Mouse (Mus musculus): ENCODE measurements at regions not wholly inside any gene's neighbourhood (a gene's known extent, or its start where the extent isn't known, plus 50 kb on each side); places are given as distances from the start of the nearest gene placed in this dataset.
"Not testable (repeated sequence)": the region's sequence is repeated elsewhere in the genome, so short reads cannot be mapped to it uniquely, and the experiment has no call there.

GRCm38 (mm10) chr17:9066633-9067032 is 78.5 kb downstream of the 1700010I14Rik start:
- not testable (repeated sequence) for DNase-seq

- DNase-seq = no peak
Observed at GRCm38 (mm10) chr17:9068859-9069602, 80.9 kb downstream of the 1700010I14Rik start.

- no peak for DNase-seq
Observed at GRCm38 (mm10) chr17:9083629-9084028, 95.5 kb downstream of the 1700010I14Rik start.

GRCm38 (mm10) chr17:9127866-9128265 is 139.7 kb downstream of the 1700010I14Rik start:
- no peak for DNase-seq

- no peak for DNase-seq
Observed at GRCm38 (mm10) chr17:9145605-9146223, 157.6 kb downstream of the 1700010I14Rik start.

GRCm38 (mm10) chr17:9150654-9151053 is 162.5 kb downstream of the 1700010I14Rik start:
- DNase-seq = peak; percentile 6

- no peak for DNase-seq
Observed at GRCm38 (mm10) chr17:9162148-9162547, 174.0 kb downstream of the 1700010I14Rik start.

- DNase-seq = no peak
Observed at GRCm38 (mm10) chr17:9162676-9163075, 174.5 kb downstream of the 1700010I14Rik start.

GRCm38 (mm10) chr17:9163285-9163684 is 175.2 kb downstream of the 1700010I14Rik start:
- DNase-seq = no peak

GRCm38 (mm10) chr17:9164501-9164900 is 176.4 kb downstream of the 1700010I14Rik start:
- no peak for DNase-seq

- DNase-seq = peak; percentile 27
Observed at GRCm38 (mm10) chr17:9167161-9167560, 179.0 kb downstream of the 1700010I14Rik start.

- DNase-seq = peak; percentile 2
Observed at GRCm38 (mm10) chr17:9167571-9168201, 179.6 kb downstream of the 1700010I14Rik start.

GRCm38 (mm10) chr17:9168411-9168810 is 180.3 kb downstream of the 1700010I14Rik start:
- peak; percentile 50 for DNase-seq

GRCm38 (mm10) chr17:9169371-9169770 is 181.2 kb downstream of the 1700010I14Rik start:
- peak; percentile 51 for DNase-seq

GRCm38 (mm10) chr17:9197160-9197559 is 209.0 kb downstream of the 1700010I14Rik start:
- DNase-seq = no peak

- DNase-seq = no peak
Observed at GRCm38 (mm10) chr17:9200386-9200785, 212.3 kb downstream of the 1700010I14Rik start.

GRCm38 (mm10) chr17:9202496-9202895 is 214.4 kb downstream of the 1700010I14Rik start:
- DNase-seq = no peak

GRCm38 (mm10) chr17:9210626-9211025 is 211.2 kb upstream of the Gm17728 start:
- no peak for DNase-seq

GRCm38 (mm10) chr17:9223097-9223496 is 198.8 kb upstream of the Gm17728 start:
- DNase-seq = no peak

- DNase-seq = no peak
Observed at GRCm38 (mm10) chr17:9227872-9228575, 193.8 kb upstream of the Gm17728 start.

- DNase-seq = no peak
Observed at GRCm38 (mm10) chr17:9235141-9235571, 186.7 kb upstream of the Gm17728 start.

- no peak for DNase-seq
Observed at GRCm38 (mm10) chr17:9258646-9259170, 163.2 kb upstream of the Gm17728 start.

- no peak for DNase-seq
Observed at GRCm38 (mm10) chr17:9268776-9269175, 153.1 kb upstream of the Gm17728 start.

All from kidney, adult 9 months (tissue).